Comparison of ENCODE assay signal across 15 mouse cellular contexts in genomic region chr17:56372109-56372508, GRCm38 (mm10). TPM values are rescaled to one million over a fixed set of nuclear protein-coding genes. Genes with fewer than 3 reads are reported as not detected.
DNase-seq lines count a peak whose midpoint lies in the region; ATAC-seq and TF ChIP-seq lines count a peak whose summit lies in the region.
"Had no signal": no experiment of that assay in that cellular context is flagged by ENCODE, and none has a peak within 500 bp of the region (broad histone marks: within the 10 kb centered on the region; RNA-seq: fewer than 3 reads in every experiment).

No protein-coding gene starts in this region.

- DNase-seq in cerebellum, adult 2 months, result no peak
- no peak for DNase-seq in cerebellum, postnatal 10 days
- peak; percentile 33 to 66 for DNase-seq in layer of hippocampus, adult 18-20 months (ENCODE audit: low spot score in 2 of 2)
- no peak for DNase-seq in layer of hippocampus, postnatal 14 days (ENCODE audit: low spot score in 2 of 2)
- DNase-seq in embryo, embryonic 11 days, result no peak
- DNase-seq: cerebellum, postnatal 14 days; gastrocnemius, postnatal 36 days; lung, embryonic 14.5 days; thymus, postnatal 14 days had no signal

- H3K27ac ChIP-seq in cerebellum, adult 2 months (ENCODE audit: insufficient read depth, low read length), result no peak overlapping the region
- H3K27ac ChIP-seq: neural tube, embryonic 12.5 days had no signal

- no peak for TF ChIP-seq POLR2A in cerebellum, adult 2 months (IDR thresholded peaks at IDR 0.05; ENCODE audit: borderline replicate concordance, insufficient read depth, low read length)

- peak; percentile 42; the same call in 1 of the 2 replicates for TF ChIP-seq CTCF in cerebellum, adult 2 months (IDR thresholded peaks at IDR 0.05; ENCODE audit: borderline replicate concordance, insufficient read depth, low read depth, low read length)
- 0 out of 2 replicates have a peak, but pooled peaks have one; percentile 13 for TF ChIP-seq CTCF in E14TG2a.4 (conservative IDR thresholded peaks at IDR 0.05; ENCODE audit: low read length)

- ATAC-seq in megakaryocyte progenitor cell, adult 5-6 weeks (replicated peaks; ENCODE audit: poor library complexity), result peak; percentile 56
- ATAC-seq in monocyte, adult 5-6 weeks (replicated peaks; ENCODE audit: insufficient number of reproducible peaks, low FRiP score, low TSS enrichment, poor library complexity, severe bottlenecking), result no peak
- ATAC-seq: forebrain, embryonic 14.5 days had no signal

- peaks cover 100% of the 10 kb centered on the region for H3K36me3 ChIP-seq in E14TG2a.4 (ENCODE audit: insufficient read depth, low read length)

- H3K4me1 ChIP-seq in cerebellum, adult 2 months (ENCODE audit: control insufficient read depth, insufficient read depth, low read length), result peaks cover 69% of the 10 kb centered on the region
- peaks cover 12% of the 10 kb centered on the region for H3K4me1 ChIP-seq in E14TG2a.4 (replicated peaks; ENCODE audit: low read depth, low read length)

- 51% methylated on average over 4 of the region's 4 CpGs for WGBS in cerebellum, adult 2 months

- no peaks in the 10 kb centered on the region for H3K27me3 ChIP-seq in cerebellum, adult 2 months (ENCODE audit: control insufficient read depth, insufficient read depth, low read length)
- no peaks in the 10 kb centered on the region for H3K27me3 ChIP-seq in E14TG2a.4 (ENCODE audit: insufficient read depth, low read length)
- H3K27me3 ChIP-seq: neural tube, embryonic 12.5 days had no signal

- H3K4me3 ChIP-seq in cerebellum, adult 2 months (replicated peaks; ENCODE audit: insufficient read depth, low read depth, low read length), result no peak overlapping the region
- no peak overlapping the region for H3K4me3 ChIP-seq in E14TG2a.4 (replicated peaks; ENCODE audit: low read length)
- H3K4me3 ChIP-seq: neural tube, embryonic 12.5 days had no signal

- H3K9me3 ChIP-seq in E14TG2a.4 (ENCODE audit: low read length), result no peaks in the 10 kb centered on the region
- H3K9me3 ChIP-seq: G1E; neural tube, embryonic 12.5 days had no signal

RNA-seq across cellular contexts. Expression of gene Kdm4b, which starts 46.2 kb away (rescaled TPM):
- 45.8 and 50.9 TPM in 2 replicates for polyA plus RNA-seq in cerebellum, adult 2 months (2012; rRNA removed)
- total RNA-seq in layer of hippocampus, adult 18-20 months (2021), result 10 to 100 TPM; 77.3 to 83.1 TPM
- 10 to 100 TPM; 79.7 to 84.5 TPM for total RNA-seq in layer of hippocampus, postnatal 14 days (2021)
- 6.7 and 8.5 TPM in 2 replicates for total RNA-seq in megakaryocyte progenitor cell, adult 5-6 weeks (2015)
- 5.9 and 7.3 TPM in 2 replicates for total RNA-seq in megakaryocyte progenitor cell, adult 5-6 weeks (2017)
- total RNA-seq in monocyte, adult 5-6 weeks (2017), result 8.0 to 17.3 TPM (median 10.3 TPM) in 3 replicates

Comparison
In these comparisons a context has a peak if more than half of its experiments do, and no peak if none do; other contexts are left out.
1. DNase-seq: peak in layer of hippocampus, adult 18-20 months (2 of 2); none in cerebellum, adult 2 months (0 of 2), cerebellum, postnatal 10 days (0 of 2), layer of hippocampus, postnatal 14 days (0 of 2) and embryo, embryonic 11 days (single experiment).